Mouse (Mus musculus) heart, embryonic 10.5 days (tissue): ENCODE measurements at regions not wholly inside any gene's neighbourhood (a gene's known extent, or its start where the extent isn't known, plus 50 kb on each side); places are given as distances from the start of the nearest gene placed in this dataset.

Experiments
- DNase-seq: peaks from one replicate; pipeline ENCODE4 v3.0.0-alpha.2; 2017; ENCODE audit warnings: low spot score
- H3K27ac ChIP-seq: fragments of 300-500 bp; sonication (generic); 2 replicates; pipeline ENCODE4 v1.5.1; 2016; ENCODE audit warnings: mild to moderate bottlenecking
- H3K27me3 ChIP-seq: fragments of 300-500 bp; sonication (generic); 2 replicates; pipeline ENCODE4 v1.6.1; 2016; ENCODE audit warnings: mild to moderate bottlenecking; ENCODE audit not compliant: poor library complexity, insufficient read depth, severe bottlenecking
- H3K36me3 ChIP-seq: fragments of 300-500 bp; sonication (generic); 2 replicates; pipeline ENCODE4 v1.6.1; 2016; ENCODE audit warnings: mild to moderate bottlenecking, moderate library complexity
- H3K4me1 ChIP-seq: fragments of 300-500 bp; sonication (generic); 2 replicates; pipeline ENCODE4 v1.6.1; 2016; ENCODE audit warnings: mild to moderate bottlenecking
- H3K4me3 ChIP-seq: fragments of 300-500 bp; sonication (generic); 2 replicates; pipeline ENCODE4 v1.5.1; 2016; ENCODE audit warnings: mild to moderate bottlenecking, moderate library complexity
- H3K9me3 ChIP-seq: fragments of 300-500 bp; sonication (generic); 2 replicates; pipeline ENCODE4 v1.6.1; 2016; ENCODE audit warnings: mild to moderate bottlenecking, moderate library complexity
- WGBS: fragments of 180-500 bp; shearing (Covaris S2); methylation state at CpG from one replicate; pipeline ENCODE4 v1.1.7; 2016; 5-methylcytosine and 5-hydroxymethylcytosine counted together

DNA sequence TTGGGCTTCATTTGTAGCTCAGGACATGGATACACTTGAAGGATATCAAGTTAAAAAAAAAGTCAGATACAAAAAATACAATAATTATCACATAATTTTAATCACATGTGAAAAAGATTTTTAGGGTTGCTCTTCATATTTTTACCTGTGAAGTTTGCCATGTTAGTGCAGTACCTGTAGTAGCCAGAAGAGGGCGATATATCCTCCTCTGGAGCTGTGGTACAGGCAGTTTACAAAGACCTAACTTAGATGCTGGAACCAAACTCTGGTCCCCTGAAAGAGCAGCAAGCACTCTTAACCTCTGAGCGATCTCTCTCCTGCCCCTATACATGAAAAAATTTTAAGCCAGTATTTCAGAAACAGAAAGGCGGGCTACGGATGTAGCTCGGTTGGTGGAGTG, 153.0 kb upstream of the Cdh5 start:
- H3K9me3 ChIP-seq: no peaks in the 10 kb centered on the region
- WGBS: 77% methylated on average over 5 of the region's 5 CpGs
- no peak overlapping the region for H3K27ac ChIP-seq
- H3K4me3 ChIP-seq: no peak overlapping the region
- no peaks in the 10 kb centered on the region for H3K36me3 ChIP-seq
- no peaks in the 10 kb centered on the region for H3K27me3 ChIP-seq
- H3K4me1 ChIP-seq: no peaks in the 10 kb centered on the region
- DNase-seq: no peak

DNA sequence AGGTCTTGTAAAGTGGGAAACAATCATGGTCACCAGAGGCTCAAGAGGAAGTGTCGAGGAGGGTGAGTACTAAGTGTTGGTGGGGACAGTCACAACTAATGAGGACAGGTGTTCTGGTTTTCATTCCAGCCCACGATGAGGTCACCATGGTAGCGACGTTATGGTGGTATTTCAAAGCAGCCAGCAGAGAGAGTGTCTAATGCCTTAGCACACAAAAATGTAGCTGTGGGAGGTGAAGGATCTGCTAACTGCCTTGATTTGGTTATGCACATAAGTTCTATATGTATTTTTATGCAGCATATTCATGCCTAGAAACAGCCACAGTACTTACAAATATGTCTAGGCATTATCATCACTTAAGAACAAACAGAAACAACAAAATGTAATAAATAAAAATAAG, 151.0 kb upstream of the Cdh5 start:
- Histone ChIP-seq H3K36me3 (no peaks in the 10 kb centered on the region), H3K27me3 (no peaks in the 10 kb centered on the region), H3K9me3 (no peaks in the 10 kb centered on the region), H3K27ac (no peak overlapping the region), H3K4me3 (no peak overlapping the region), H3K4me1 (no peaks in the 10 kb centered on the region)
- WGBS: 80% methylated on average over 4 of the region's 4 CpGs
- no peak for DNase-seq

DNA sequence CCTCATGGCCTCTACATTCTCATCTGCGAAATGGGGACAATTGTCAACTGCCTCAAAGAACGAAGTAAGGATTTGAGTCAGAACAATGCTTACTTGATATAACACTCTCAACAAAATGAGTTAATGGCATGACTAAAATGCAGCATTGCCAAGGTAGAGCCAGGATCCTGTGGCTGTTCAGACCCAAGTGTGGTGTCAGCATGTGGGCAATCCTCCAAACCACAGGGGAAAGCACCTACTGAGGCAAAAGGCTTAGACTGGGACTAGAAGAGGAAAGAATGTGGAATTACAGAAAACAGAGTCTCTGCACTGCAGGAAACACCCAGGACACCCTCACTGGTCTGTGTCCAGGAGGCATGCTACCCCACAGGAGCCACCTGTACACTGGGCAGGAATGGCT, 147.8 kb upstream of the Cdh5 start:
- DNase-seq: no peak
- 88% methylated on average over 2 of the region's 2 CpGs for WGBS
- no peaks in the 10 kb centered on the region for H3K36me3 ChIP-seq

DNA sequence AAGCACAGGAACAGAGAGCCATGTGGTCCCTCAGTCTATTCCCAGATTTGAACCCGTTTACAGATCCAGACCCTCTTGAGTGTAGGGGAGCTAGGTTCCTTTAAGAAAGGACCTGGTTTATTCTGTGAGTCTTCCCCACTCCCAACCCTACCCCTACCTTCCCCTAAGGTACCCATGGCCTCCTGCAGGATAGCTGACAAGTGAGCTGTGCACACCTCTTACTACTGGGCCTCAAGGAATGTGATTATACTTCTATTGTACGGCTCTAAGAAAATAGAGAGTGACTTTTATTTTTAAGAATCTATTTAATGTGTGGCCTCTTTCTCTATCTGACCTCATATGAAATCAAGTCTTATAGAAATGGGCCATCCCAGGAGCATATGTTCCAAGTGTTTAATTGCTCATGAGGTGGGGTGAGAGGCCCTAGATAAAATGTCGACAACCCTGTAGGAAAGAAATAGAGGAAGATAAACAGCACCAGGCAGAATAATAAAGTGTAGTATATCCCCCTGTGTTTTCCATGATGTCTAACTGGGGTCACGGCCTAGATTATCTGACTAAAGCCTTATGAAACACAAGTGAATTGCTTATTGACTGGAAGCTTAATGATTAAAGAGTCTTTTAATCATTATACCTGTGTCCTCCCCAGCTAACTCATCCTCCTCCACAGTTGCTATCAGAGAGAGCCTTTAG, 145.7 kb upstream of the Cdh5 start:
- Histone ChIP-seq H3K27ac (no peak overlapping the region), H3K4me1 (no peaks in the 10 kb centered on the region), H3K9me3 (no peaks in the 10 kb centered on the region), H3K4me3 (no peak overlapping the region), H3K36me3 (no peaks in the 10 kb centered on the region), H3K27me3 (no peaks in the 10 kb centered on the region)
- DNase-seq: no peak
- WGBS: 64% methylated on average over 4 of the region's 4 CpGs

More for the DNA sequence above, 147.8 kb upstream of the Cdh5 start:
- Histone ChIP-seq H3K4me1 (no peaks in the 10 kb centered on the region), H3K9me3 (no peaks in the 10 kb centered on the region), H3K27ac (no peak overlapping the region), H3K4me3 (no peak overlapping the region), H3K27me3 (no peaks in the 10 kb centered on the region)

DNA sequence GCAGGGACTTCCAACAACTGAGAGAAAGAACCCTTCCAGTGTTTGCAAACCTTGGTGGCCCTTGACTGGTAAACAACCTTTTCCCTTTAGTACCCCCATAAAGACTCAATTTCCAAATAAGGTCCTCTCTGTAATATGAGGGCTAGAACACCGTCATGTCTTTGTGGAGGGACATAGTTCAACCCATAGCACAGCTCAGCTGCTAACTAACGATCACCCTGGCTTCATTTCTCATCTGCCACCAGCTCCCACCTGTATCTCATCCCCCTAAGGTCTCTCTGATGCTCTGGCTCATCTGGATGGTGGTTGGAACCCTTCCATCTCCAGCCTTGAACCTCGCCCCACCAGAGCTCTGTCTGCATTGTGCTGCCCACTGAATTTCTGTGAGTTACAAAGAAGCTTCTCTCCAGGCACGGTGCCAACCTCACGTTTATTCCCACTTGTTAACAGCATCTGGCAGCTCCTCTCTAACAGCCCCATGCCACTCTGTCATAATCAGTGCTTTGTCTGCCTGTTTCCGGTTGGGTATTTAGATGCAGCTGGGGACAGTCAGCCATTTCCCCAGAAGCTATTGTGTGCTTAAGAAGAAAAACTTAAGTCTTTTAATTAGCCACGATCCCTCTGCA, 137.0 kb upstream of the Cdh5 start:
- WGBS: 74% methylated on average over 7 of the region's 7 CpGs
- no peaks in the 10 kb centered on the region for H3K36me3 ChIP-seq
- no peak for DNase-seq
- H3K9me3 ChIP-seq: no peaks in the 10 kb centered on the region
- H3K4me1 ChIP-seq: no peaks in the 10 kb centered on the region
- H3K27ac ChIP-seq: no peak overlapping the region
- H3K27me3 ChIP-seq: no peaks in the 10 kb centered on the region
- no peak overlapping the region for H3K4me3 ChIP-seq

DNA sequence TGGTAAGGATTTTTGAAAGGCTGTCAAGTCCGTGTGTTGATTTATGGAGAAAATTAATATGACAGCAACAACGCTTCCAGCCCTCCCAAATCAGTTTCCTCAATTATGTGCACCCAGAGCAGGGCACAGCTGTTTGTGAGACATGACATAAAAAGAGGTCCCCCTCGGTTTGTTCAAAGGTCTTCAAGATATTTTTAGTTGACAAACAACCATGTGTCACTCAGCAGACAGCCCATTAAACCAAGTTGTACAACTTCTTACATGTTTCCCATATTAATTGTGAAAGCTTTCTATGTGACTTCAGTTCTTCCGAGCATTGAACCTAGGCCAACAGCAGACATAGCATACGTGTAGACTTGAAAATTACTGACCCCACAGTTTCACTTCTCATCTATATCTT, 131.5 kb upstream of the Cdh5 start:
- H3K27ac ChIP-seq: no peak overlapping the region
- no peaks in the 10 kb centered on the region for H3K4me1 ChIP-seq
- no peak overlapping the region for H3K4me3 ChIP-seq
- H3K9me3 ChIP-seq: no peaks in the 10 kb centered on the region
- DNase-seq: no peak
- WGBS: 83% methylated on average over 5 of the region's 5 CpGs
- H3K36me3 ChIP-seq: no peaks in the 10 kb centered on the region
- H3K27me3 ChIP-seq: no peaks in the 10 kb centered on the region

DNA sequence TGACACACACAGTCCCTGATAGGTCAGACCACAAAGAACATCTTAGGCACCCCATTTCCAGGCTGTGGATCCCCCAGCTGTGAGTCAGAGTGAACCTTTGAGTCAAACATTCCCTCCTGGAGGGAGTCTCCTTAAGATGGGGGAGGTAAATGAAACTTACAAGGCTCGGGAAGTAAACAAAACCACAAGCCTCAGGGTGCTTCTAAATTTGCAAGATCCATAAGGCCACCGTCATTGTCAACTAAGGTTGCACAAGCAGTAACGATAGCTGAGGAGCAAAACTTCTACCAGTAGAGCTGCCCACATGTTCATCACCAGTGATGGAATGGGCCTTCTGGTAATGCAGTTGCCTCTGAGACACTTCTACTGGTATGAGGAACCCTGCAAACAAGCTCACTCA, 130.9 kb upstream of the Cdh5 start:
- H3K36me3 ChIP-seq: no peaks in the 10 kb centered on the region
- no peak overlapping the region for H3K4me3 ChIP-seq
- no peak for DNase-seq
- 83% methylated on average over 3 of the region's 3 CpGs for WGBS
- no peaks in the 10 kb centered on the region for H3K27me3 ChIP-seq
- no peak overlapping the region for H3K27ac ChIP-seq
- no peaks in the 10 kb centered on the region for H3K4me1 ChIP-seq
- no peaks in the 10 kb centered on the region for H3K9me3 ChIP-seq

DNA sequence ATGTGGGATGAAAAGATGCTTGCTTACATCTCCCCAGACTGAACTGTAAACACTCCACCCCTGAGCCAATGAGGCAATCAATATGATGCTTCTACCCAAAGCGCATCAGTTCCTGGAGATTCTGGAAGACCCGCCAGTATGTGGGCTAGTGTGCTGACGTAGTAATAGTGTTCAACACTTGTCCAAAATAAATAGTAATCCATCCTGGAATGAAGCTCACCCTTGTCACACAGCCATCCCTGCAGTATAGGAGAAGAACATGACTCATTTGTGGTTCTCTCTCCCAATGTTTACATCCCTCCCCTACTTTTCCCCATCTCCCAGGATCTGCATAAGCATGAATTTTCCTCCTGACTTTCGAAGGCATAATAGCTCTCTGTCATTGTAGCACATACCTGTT, 130.5 kb upstream of the Cdh5 start:
- Histone ChIP-seq H3K9me3 (no peaks in the 10 kb centered on the region), H3K4me3 (no peak overlapping the region), H3K4me1 (no peaks in the 10 kb centered on the region), H3K27ac (no peak overlapping the region), H3K36me3 (no peaks in the 10 kb centered on the region), H3K27me3 (no peaks in the 10 kb centered on the region)
- 93% methylated on average over 4 of the region's 4 CpGs for WGBS
- no peak for DNase-seq

DNA sequence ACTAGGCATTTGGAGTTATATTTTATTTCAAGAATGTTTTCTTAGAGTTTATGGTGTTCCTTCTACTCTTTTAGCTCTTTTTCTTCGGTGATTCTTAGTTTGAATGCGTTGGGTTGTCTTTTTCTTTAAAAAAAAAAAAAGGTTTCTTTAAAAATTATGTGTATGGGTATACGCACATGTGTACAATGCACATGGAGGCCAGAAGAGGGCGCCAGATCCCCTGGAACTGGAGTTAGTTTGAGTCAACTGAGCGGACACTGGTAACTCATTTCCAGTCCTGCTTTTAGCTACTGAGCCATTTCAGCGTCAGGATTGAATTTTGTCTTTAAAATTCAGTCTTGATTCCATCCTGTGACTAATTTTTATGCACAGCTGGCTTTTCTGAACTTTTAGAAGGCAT, 124.9 kb upstream of the Cdh5 start:
- no peaks in the 10 kb centered on the region for H3K9me3 ChIP-seq
- H3K27me3 ChIP-seq: no peaks in the 10 kb centered on the region
- H3K4me3 ChIP-seq: no peak overlapping the region
- no peak for DNase-seq
- H3K27ac ChIP-seq: no peak overlapping the region
- 72% methylated on average over 6 of the region's 6 CpGs for WGBS
- no peaks in the 10 kb centered on the region for H3K36me3 ChIP-seq
- no peaks in the 10 kb centered on the region for H3K4me1 ChIP-seq

DNA sequence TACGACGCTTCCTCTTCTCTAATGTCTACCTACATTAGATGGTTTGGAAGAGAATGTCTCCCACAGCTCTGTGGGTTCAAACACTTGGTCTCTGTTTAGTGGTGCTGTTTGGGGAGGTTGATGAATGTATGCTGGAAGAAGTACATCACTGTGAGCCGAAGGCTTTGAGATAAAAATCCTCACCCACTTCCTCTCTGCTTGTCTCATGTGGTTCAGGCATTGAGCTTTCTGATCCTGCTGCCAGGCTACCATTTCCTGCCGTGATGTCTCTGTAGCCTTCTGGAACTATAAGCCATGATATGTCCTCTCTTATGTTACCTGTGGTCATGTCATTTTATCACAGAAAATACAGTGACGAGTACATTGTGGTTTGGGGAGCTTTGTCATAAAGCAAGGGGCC, 122.5 kb upstream of the Cdh5 start:
- H3K27me3 ChIP-seq: no peaks in the 10 kb centered on the region
- no peaks in the 10 kb centered on the region for H3K36me3 ChIP-seq
- H3K27ac ChIP-seq: no peak overlapping the region
- H3K4me3 ChIP-seq: no peak overlapping the region
- no peaks in the 10 kb centered on the region for H3K4me1 ChIP-seq
- WGBS: 73% methylated on average over 5 of the region's 5 CpGs
- no peak for DNase-seq
- H3K9me3 ChIP-seq: no peaks in the 10 kb centered on the region

DNA sequence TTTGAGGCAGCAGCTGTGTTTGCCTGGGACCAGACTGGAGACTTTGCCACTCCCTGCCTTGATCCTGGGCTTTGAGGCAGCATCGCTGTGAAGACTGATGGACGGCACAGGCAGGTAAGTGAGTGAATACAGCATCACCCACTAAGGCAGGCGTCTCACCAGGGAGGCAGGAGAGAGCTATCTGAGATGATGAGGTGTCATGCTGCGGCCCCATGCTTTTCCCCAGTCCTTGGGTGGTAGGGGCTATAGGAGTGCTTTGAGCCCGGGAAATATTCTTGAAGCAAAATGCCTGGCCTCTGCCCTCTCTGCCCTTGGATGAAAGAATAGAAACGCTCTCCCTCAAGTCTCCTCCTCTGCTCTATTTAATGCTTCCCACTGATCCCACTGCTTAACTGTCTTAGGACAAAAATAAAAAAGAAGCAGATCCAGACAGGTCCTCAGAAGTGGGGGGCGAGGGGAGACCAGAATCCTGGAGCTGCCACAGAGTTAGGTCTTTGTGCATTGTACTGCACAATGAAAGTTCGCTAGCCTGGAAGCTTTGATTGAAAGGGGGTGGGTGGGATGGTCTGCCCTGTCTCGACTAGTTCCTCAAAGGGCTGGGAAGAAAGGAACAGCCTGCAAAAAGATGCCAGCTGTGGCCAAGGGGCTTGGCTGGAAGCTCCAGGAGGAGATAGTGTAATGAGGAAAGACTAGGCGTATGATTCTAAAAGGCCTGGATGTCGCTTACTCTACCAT, 117.4 kb upstream of the Cdh5 start:
- 74% methylated on average over 11 of the region's 11 CpGs for WGBS
- Histone ChIP-seq H3K4me1 (no peaks in the 10 kb centered on the region), H3K27me3 (no peaks in the 10 kb centered on the region), H3K36me3 (no peaks in the 10 kb centered on the region), H3K9me3 (no peaks in the 10 kb centered on the region), H3K27ac (no peak overlapping the region), H3K4me3 (no peak overlapping the region)
- no peak for DNase-seq

DNA sequence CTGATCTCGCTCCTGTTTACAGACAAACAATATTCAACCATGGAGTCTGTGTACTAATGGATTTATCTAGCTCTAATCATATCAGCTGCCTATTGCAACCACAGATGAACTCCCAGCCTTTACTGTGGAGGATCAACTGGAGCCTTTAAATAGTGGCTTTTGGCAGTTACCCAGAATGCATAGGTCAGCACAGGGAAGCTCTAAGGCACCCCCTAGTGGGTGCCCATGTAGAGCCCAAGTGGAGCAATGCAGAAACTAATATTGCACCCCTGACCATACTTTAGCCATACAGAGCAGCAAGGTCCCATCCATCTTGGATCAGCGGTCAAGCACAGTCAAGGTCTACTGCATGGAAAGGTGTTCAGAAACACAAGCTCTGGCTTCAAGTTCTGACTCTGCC, 115.8 kb upstream of the Cdh5 start:
- Histone ChIP-seq H3K4me1 (no peaks in the 10 kb centered on the region), H3K27me3 (no peaks in the 10 kb centered on the region), H3K4me3 (no peak overlapping the region), H3K27ac (no peak overlapping the region), H3K9me3 (no peaks in the 10 kb centered on the region), H3K36me3 (no peaks in the 10 kb centered on the region)
- DNase-seq: no peak
- WGBS: 82% methylated on average over 2 of the region's 2 CpGs

DNA sequence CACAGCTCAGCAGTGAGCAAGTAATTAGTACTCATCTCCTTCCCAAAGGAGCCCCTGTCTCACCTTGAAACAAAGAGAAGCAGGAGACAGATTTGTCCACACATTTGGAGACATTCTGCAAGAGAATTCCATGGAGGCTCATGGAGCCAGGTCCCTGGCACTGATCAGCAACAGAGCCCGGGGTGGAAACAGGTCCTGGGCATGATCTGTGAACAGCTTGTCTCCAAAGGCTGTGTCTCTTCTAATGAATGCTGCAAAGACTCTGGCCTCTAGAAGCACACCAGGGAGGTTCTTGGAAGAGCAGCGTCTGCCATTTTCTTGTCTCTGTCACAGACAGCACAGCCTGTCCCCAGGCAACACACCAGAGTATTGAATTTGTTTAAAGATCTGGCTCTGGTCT, 107.5 kb upstream of the Cdh5 start:
- Histone ChIP-seq H3K27me3 (no peaks in the 10 kb centered on the region), H3K4me3 (no peak overlapping the region), H3K36me3 (no peaks in the 10 kb centered on the region), H3K9me3 (no peaks in the 10 kb centered on the region), H3K27ac (no peak overlapping the region), H3K4me1 (no peaks in the 10 kb centered on the region)
- DNase-seq: peak; percentile 63
- 83% methylated on average over 2 of the region's 2 CpGs for WGBS
